Mouse (Mus musculus) megakaryocyte, embryonic 14.5 days (primary cell): ENCODE data around the gene Ptprm.

Experiments used
- FLI1 ChIP-seq: IDR thresholded peaks from 2 replicates; pipeline ENCODE4 v1.6.1; 2012; ENCODE audit warnings: low read length, inconsistent platforms, mixed read lengths
- GATA1 ChIP-seq: IDR thresholded peaks from 3 replicates; pipeline ENCODE4 v1.6.1; 2012; ENCODE audit warnings: mixed read lengths, low read length, inconsistent platforms, borderline replicate concordance

DNA sequence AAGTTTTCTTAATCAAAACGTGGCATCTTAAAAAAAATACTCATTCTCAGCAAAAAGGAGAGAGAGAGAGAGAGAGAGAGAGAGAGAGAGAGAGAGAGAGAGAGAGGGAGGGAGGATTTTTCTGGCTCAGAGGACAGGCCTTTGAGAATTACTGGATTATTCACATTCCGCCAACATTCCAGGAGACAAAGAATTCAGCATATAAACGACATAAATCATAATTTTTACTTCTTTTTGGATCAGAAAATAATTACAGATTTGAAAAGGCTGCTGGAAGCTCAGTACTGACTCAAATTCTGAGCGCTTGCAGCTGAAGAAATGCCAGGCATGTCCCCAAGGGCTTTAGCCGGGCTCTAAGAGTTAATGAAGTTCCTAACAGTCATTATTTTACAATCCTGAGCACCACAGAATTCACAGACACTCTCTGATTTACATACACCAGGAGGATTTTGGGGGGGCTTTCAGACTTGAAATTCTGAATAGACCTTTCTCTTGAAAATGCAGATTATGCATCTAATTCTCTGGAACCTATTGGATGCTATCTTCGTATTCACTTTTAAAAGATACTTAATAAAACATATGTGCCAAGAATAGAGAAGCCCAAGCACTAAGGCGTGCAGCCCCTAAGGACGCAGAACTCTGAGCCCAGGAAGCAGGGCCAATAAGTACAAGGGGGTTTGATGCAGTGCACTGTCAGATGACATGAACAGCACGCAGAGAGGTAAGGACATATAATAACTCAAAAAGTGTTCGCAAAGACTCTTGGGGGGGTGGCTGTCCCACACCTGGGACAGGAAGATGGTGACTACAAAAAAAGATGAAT lies 112.1 kb downstream of the Ptprm start:
- TF ChIP-seq FLI1 = no peak
- no peak for TF ChIP-seq GATA1
